Mouse (Mus musculus) heart, embryonic 10.5 days (tissue): Measurements from ENCODE around the gene Man2b2. TPM values are rescaled to one million over a fixed set of nuclear protein-coding genes. Genes with fewer than 3 reads are reported as not detected.

Source experiments
- DNase-seq: peaks from one replicate; pipeline ENCODE4 v3.0.0-alpha.2; 2017; ENCODE audit warnings: low spot score
- H3K27ac ChIP-seq: fragments of 300-500 bp; sonication (generic); 2 replicates; pipeline ENCODE4 v1.5.1; 2016; ENCODE audit warnings: mild to moderate bottlenecking
- H3K27me3 ChIP-seq: fragments of 300-500 bp; sonication (generic); 2 replicates; pipeline ENCODE4 v1.6.1; 2016; ENCODE audit warnings: mild to moderate bottlenecking; ENCODE audit not compliant: poor library complexity, insufficient read depth, severe bottlenecking
- H3K36me3 ChIP-seq: fragments of 300-500 bp; sonication (generic); 2 replicates; pipeline ENCODE4 v1.6.1; 2016; ENCODE audit warnings: mild to moderate bottlenecking, moderate library complexity
- H3K4me1 ChIP-seq: fragments of 300-500 bp; sonication (generic); 2 replicates; pipeline ENCODE4 v1.6.1; 2016; ENCODE audit warnings: mild to moderate bottlenecking
- H3K4me3 ChIP-seq: fragments of 300-500 bp; sonication (generic); 2 replicates; pipeline ENCODE4 v1.5.1; 2016; ENCODE audit warnings: mild to moderate bottlenecking, moderate library complexity
- H3K9me3 ChIP-seq: fragments of 300-500 bp; sonication (generic); 2 replicates; pipeline ENCODE4 v1.6.1; 2016; ENCODE audit warnings: mild to moderate bottlenecking, moderate library complexity
- WGBS: fragments of 180-500 bp; shearing (Covaris S2); methylation state at CpG from one replicate; pipeline ENCODE4 v1.1.7; 2016; 5-methylcytosine and 5-hydroxymethylcytosine counted together
- polyA plus RNA-seq: library from polyadenylated mRNA; unstranded; fragments of >200 nt; fragmentation: Nextera tagmentation; extraction: Ambion mirVana; gene quantifications from 2 replicates; pipeline ENCODE4 v1.2.1, GENCODE M21; 2016

Man2b2 gene
- polyA plus RNA-seq, 1 experiment from 2014 or later, result 12.6 TPM

DNA sequence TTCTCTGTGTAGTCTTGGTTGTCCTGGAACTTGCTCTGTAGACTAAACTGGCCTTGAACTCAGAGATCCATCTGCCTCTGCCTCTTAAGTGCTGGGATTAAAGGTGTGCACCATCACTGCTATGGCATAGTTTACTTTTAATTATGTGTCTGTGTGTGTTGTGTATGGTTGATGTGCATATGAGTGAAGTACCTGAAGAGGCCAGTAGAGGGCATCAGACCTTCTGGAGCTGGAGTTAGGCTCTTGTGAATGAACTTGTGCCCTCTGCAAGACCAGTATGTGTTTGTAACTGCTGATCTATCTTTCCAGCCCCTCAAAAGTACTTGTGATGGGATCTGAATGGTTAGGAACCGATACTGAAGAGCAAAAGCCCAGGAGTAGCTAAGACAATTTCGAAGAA, 30.6 kb upstream of the Man2b2 start:
- Histone ChIP-seq H3K27ac (no peak overlapping the region), H3K4me1 (no peaks in the 10 kb centered on the region), H3K27me3 (peaks cover 51% of the 10 kb centered on the region), H3K4me3 (no peak overlapping the region), H3K9me3 (no peaks in the 10 kb centered on the region), H3K36me3 (no peaks in the 10 kb centered on the region)
- 84% methylated on average over 2 of the region's 2 CpGs for WGBS
- DNase-seq, result no peak

DNA sequence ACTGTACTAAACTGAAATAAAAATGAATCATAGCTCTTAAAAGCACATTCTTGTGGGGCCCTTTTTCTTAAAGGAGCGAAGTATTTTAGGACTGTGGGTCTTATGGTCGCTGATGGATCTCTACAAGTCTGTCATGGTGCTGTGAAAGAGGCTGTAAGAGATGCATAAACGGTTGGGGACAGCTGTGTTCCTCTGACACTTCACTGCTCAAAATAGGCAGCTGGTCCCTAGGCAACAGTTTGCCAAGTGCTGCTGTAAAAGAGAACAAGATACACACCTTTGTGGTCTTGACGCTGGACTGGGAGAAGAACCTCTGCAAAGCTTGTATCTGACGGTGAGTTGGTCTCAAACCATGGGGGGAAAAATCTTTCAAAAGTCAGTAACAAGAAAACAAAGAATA, 27.1 kb upstream of the Man2b2 start:
- Histone ChIP-seq H3K27ac (no peak overlapping the region), H3K36me3 (no peaks in the 10 kb centered on the region), H3K27me3 (peaks cover 25% of the 10 kb centered on the region), H3K9me3 (no peaks in the 10 kb centered on the region), H3K4me3 (no peak overlapping the region), H3K4me1 (no peaks in the 10 kb centered on the region)
- 68% methylated on average over 5 of the region's 5 CpGs for WGBS
- DNase-seq, result no peak

DNA sequence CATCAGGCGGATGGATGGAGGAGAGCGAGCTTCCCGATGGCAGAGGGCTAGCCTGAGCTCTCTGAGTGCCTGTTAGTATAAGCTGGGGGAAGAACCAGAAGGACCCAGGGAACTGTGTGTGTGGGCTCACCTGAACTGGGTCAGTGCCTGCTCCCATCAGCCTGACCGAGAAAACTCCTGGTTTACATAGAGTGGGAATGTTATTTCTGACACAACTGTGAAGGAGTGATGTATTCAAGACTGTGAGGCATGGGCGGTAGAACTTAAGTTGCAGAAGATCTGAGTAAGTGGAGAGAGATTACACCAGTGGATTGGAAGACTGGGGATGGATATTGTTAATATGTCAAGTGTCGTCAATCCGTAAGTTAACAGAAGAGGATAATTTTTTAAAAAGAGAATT, 26.1 kb upstream of the Man2b2 start:
- Histone ChIP-seq H3K27ac (no peak overlapping the region), H3K4me3 (no peak overlapping the region), H3K9me3 (no peaks in the 10 kb centered on the region), H3K36me3 (no peaks in the 10 kb centered on the region), H3K4me1 (no peaks in the 10 kb centered on the region), H3K27me3 (peaks cover 24% of the 10 kb centered on the region)
- 85% methylated on average over 7 of the region's 7 CpGs for WGBS
- no peak for DNase-seq

DNA sequence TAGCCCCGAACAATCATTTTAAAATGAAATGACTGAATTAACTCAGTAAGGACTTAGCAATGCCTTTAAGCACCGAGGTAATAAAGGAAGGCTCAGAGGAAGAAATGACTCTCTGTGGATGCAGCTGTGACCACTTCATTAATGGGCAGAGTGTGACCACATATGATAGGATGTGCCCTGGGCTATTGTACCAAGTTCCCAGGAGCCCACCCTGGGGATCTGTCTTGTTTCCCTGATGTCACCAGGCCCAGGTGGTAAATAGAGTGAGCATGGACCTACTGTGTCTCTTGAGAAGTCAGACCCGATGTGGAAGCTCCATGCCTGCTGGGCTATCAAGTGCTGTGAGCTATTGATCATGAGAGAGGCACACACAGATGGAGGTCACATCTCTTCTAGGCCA, 24.7 kb upstream of the Man2b2 start:
- 64% methylated on average over 3 of the region's 3 CpGs for WGBS
- H3K4me3 ChIP-seq, result no peak overlapping the region

DNA sequence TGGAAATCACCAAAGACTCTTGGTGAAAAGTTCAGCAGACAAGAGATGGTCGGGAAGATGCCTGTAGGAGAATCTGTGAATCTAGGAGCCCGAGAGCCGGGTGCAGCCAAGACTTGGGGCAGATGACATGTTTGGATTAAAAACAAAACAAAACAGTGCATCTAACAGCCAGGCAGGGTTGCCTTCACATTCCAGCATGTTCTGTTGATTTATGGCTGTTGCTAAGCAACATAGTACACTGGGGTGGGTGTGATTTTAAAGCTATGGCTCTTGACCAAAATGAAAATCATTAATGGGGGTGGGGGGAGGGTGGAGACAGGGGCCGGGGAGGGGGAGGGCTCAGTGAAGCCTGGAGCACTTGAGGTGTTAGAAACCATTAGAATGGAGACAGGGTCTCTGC, 21.1 kb upstream of the Man2b2 start:
- Histone ChIP-seq H3K27ac (no peak overlapping the region), H3K27me3 (peaks cover 15% of the 10 kb centered on the region; the same call in 1 of the 2 replicates), H3K9me3 (no peaks in the 10 kb centered on the region), H3K36me3 (no peaks in the 10 kb centered on the region), H3K4me1 (no peaks in the 10 kb centered on the region), H3K4me3 (no peak overlapping the region)
- DNase-seq, result no peak
- 69% methylated on average over 4 of the region's 4 CpGs for WGBS

More for the DNA sequence above, 24.7 kb upstream of the Man2b2 start:
- no peak for DNase-seq
- no peaks in the 10 kb centered on the region for H3K4me1 ChIP-seq
- no peaks in the 10 kb centered on the region for H3K9me3 ChIP-seq
- peaks cover 20% of the 10 kb centered on the region for H3K27me3 ChIP-seq
- H3K27ac ChIP-seq, result no peak overlapping the region
- H3K36me3 ChIP-seq, result no peaks in the 10 kb centered on the region

DNA sequence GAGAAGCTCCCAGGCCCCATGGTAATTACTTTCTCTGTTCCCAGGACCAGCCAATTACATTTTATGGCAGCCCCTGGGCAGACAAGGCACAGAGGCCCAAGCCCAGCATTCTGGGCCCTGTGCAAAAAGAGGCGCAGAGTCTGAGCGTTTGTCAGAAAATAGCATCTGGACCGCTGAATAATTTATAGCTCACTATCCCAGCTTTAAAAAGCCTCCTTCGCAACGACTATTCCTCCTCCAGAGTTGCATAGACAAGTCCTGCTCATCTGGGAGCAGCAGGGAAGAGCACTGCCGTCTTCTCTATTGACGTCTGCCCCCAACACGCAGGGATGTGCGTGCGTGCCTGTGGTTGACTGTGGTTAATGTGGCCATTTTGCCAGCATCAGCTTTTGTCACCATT, 14.0 kb upstream of the Man2b2 start:
- no peak for DNase-seq
- Histone ChIP-seq H3K4me1 (no peaks in the 10 kb centered on the region), H3K27ac (no peak overlapping the region), H3K36me3 (no peaks in the 10 kb centered on the region), H3K4me3 (no peak overlapping the region), H3K9me3 (no peaks in the 10 kb centered on the region), H3K27me3 (0 out of 2 replicates have a peak, but pooled peaks cover 2% of the 10 kb centered on the region)
- WGBS, result 82% methylated on average over 10 of the region's 10 CpGs

DNA sequence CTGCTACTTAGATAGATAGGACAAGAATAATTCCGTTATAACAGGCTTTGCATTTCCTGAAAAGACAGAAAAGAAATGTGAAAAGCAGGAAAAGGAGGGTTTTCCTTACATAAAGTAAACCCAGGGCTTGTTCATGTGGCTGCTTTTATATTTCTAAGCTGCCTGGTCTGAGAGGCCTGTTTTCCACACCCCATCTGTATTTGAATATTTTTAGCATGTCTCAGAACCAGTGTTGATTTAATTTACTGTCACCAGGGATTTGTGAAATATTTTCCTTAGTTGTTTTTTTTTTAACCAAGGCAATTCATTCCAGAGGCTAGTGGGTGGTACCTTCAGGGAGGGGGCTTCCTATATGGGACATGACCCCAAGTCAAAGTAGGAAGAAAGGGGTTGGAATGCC, 11.2 kb upstream of the Man2b2 start:
- no peaks in the 10 kb centered on the region for H3K4me1 ChIP-seq
- WGBS, result 69% methylated on average over 1 of the region's 1 CpGs
- no peaks in the 10 kb centered on the region for H3K36me3 ChIP-seq
- no peaks in the 10 kb centered on the region for H3K9me3 ChIP-seq
- H3K4me3 ChIP-seq, result no peak overlapping the region
- H3K27me3 ChIP-seq, result no peaks in the 10 kb centered on the region
- H3K27ac ChIP-seq, result no peak overlapping the region
- no peak for DNase-seq

DNA sequence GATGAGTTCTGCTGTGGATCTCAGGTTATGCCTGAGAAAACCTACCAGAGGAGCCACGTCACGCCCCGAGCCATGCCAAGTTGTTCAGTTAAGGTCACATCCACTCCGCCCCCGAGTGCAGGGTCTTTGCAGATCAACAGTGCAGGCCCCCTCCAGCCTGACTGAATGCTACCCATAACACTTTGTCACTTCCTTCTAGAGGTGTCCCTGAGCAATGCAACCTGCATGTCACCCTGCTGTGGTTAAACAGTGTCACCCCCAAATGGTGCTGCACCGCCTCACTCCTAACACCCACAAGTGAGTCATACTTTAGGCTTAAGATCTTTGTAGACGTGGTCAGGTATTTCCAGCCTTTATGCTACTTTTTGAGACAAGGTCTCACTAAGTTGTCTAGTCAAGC, 9.6 kb upstream of the Man2b2 start:
- Histone ChIP-seq H3K27ac (no peak overlapping the region), H3K4me1 (no peaks in the 10 kb centered on the region), H3K9me3 (no peaks in the 10 kb centered on the region), H3K4me3 (no peak overlapping the region), H3K36me3 (no peaks in the 10 kb centered on the region), H3K27me3 (no peaks in the 10 kb centered on the region)
- DNase-seq, result no peak
- WGBS, result 77% methylated on average over 7 of the region's 7 CpGs

DNA sequence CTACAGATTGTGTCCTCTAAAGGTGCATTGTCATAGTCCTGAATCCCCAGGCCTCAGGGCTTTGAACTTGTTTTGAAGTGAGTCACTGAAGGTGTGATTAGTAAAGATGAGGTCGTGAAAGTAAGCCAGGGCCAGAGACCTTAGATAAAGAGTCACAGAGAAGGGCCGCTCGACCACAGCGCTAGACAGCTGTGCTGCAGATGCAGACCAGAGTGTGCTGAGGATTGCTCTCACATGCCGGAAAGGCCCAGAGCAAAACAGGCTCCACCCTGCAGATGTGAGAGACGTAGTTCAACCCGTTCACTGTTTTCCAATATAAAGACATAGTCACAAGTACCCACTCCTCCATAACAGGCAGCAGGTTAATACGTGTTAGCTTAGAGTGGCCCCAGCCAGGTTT, 9.1 kb upstream of the Man2b2 start:
- Histone ChIP-seq H3K4me3 (no peak overlapping the region), H3K4me1 (no peaks in the 10 kb centered on the region), H3K36me3 (no peaks in the 10 kb centered on the region), H3K9me3 (no peaks in the 10 kb centered on the region), H3K27ac (no peak overlapping the region), H3K27me3 (no peaks in the 10 kb centered on the region)
- no peak for DNase-seq
- WGBS, result 48% methylated on average over 8 of the region's 8 CpGs

DNA sequence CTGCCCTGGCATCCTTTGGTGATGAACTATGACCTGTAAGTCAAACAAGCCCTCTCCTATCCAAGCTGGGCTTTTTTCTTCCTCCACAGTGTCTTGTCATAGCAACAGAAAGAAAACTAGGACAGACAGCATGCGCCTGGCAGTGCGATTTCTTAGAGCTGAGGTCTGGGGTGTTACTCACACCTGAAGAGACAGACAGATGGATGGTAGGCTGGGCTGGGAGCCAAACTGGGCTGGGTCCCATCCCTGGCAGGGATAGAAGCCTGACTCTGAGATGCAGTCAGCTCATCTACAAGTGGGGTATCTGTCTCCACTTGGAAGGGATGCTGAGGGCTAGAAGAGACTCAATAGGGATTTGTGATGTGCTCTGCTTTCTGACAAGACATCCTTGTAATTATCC, 8.6 kb upstream of the Man2b2 start:
- Histone ChIP-seq H3K36me3 (no peaks in the 10 kb centered on the region), H3K4me3 (no peak overlapping the region), H3K27me3 (no peaks in the 10 kb centered on the region), H3K9me3 (no peaks in the 10 kb centered on the region), H3K4me1 (no peaks in the 10 kb centered on the region), H3K27ac (no peak overlapping the region)
- DNase-seq, result no peak
- WGBS, result 90% methylated on average over 2 of the region's 2 CpGs

DNA sequence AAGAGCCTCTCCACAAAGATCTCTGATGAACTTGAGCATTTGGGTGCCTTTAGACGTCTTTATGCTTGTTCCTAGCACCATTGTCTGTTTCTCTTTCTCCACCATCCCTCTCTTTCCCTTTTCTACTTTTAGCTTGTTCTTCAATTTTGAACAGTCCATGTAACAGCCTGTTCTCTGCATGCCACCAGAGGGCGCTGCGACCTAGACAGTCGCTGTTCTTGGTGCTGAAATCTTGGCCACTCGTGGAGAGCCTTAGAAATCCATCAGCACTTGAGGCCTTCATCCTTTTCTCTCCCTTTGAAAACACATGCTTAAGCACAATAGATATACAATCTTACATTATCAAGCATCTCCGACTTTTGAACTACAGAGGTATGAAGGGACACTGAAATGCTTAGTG, 5.5 kb upstream of the Man2b2 start:
- H3K4me3 ChIP-seq, result no peak overlapping the region
- H3K4me1 ChIP-seq, result 0 out of 2 replicates have a peak, but pooled peaks cover 1% of the 10 kb centered on the region
- no peak for DNase-seq
- no peaks in the 10 kb centered on the region for H3K9me3 ChIP-seq
- H3K36me3 ChIP-seq, result no peaks in the 10 kb centered on the region
- 2% methylated on average over 6 of the region's 6 CpGs for WGBS
- no peak overlapping the region for H3K27ac ChIP-seq
- H3K27me3 ChIP-seq, result peaks cover 4% of the 10 kb centered on the region; the same call in 1 of the 2 replicates

DNA sequence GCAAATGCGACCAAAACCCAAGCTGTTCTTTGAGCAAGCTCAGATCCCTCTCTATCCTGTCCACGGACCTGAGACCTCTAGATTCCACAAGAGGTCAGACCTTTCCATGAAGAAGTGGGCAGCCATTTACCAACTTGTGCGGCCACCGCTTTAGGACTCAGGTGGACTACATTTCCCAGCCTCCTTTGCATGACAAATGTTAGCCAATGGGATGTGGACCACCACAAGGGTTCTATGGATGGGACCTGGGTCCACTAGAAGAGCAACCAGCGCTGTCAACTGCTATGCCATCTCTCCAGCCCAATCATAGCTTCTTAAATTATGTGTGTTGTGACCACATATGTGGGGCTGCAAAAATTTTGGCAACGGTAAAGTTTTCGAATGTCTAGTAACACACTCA, 819 bp upstream of the Man2b2 start:
- WGBS, result 57% methylated on average over 7 of the region's 7 CpGs
- peaks cover 18% of the 10 kb centered on the region for H3K36me3 ChIP-seq
- H3K27me3 ChIP-seq, result peaks cover 4% of the 10 kb centered on the region; the same call in 1 of the 2 replicates
- peaks cover 16% of the 10 kb centered on the region for H3K4me1 ChIP-seq
- H3K4me3 ChIP-seq, result no peak overlapping the region
- no peaks in the 10 kb centered on the region for H3K9me3 ChIP-seq
- no peak overlapping the region for H3K27ac ChIP-seq
- DNase-seq, result no peak

DNA sequence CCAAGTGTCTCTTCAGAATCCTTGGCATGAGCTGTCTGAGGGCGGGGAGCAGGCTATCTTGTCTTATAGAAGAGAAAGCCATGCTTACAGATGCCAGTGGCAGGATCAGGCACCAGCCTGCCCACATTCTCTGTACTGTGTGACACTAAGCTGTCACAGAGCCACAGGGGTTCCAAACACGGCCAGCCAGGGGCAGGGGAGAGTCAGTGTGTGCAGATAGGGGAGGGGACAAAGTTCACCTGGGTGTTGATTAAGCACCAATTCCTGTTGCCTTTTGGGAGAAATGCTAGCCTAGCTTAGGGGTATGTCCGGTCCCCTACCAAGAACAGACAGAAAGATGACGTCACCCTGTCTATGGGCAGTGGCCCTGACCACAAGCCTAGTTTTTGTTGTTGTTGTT, 1.4 kb downstream of the Man2b2 start:
- H3K36me3 ChIP-seq, result peaks cover 36% of the 10 kb centered on the region
- 75% methylated on average over 4 of the region's 4 CpGs for WGBS

DNA sequence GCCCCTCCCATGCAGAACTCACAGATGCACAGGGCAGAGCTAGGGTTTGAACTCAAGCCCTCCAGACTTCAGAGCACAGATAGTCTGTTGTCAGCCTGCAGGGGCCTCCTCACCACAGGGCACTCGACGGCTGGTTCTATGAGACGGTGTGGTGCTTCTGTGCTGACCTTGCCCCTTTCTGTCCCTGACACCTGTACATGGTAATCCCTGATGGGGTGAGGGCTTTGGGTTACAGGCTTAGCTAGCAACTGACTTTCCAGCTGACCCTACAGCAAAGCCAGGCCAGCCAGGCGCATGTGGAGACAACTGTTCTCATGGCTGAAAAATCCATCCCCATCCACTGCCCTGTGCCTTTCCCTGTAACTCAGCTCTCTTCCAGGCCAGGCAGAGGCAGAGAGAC, 7.5 kb downstream of the Man2b2 start:
- H3K4me1 ChIP-seq, result no peaks in the 10 kb centered on the region
- H3K4me3 ChIP-seq, result no peak overlapping the region
- H3K27me3 ChIP-seq, result no peaks in the 10 kb centered on the region
- H3K36me3 ChIP-seq, result peaks cover 79% of the 10 kb centered on the region
- no peaks in the 10 kb centered on the region for H3K9me3 ChIP-seq
- H3K27ac ChIP-seq, result no peak overlapping the region
- 85% methylated on average over 4 of the region's 4 CpGs for WGBS
- DNase-seq, result no peak

More for the DNA sequence above, 1.4 kb downstream of the Man2b2 start:
- Histone ChIP-seq H3K27me3 (peaks cover 4% of the 10 kb centered on the region; the same call in 1 of the 2 replicates), H3K4me1 (peaks cover 16% of the 10 kb centered on the region), H3K27ac (no peak overlapping the region), H3K4me3 (no peak overlapping the region; the same call in 1 of the 2 replicates), H3K9me3 (no peaks in the 10 kb centered on the region)
- DNase-seq, result no peak
